Mouse (Mus musculus) myocyte (in vitro differentiated cells): ENCODE data around the gene Elmod3. TPM values are rescaled to one million over a fixed set of nuclear protein-coding genes. Genes with fewer than 3 reads are reported as not detected.
A peak's percentile ranks its signal among the peaks of the same experiment; 100 is the strongest.

Source experiments
- H3K27me3 ChIP-seq: one replicate; pipeline ENCODE4 v1.6.1; 2011; ENCODE audit not compliant: control insufficient read depth, insufficient read depth, insufficient read length
- H3K36me3 ChIP-seq: one replicate; pipeline ENCODE4 v1.6.1; 2011; ENCODE audit not compliant: control insufficient read depth, insufficient read depth
- H3K4me2 ChIP-seq: one replicate; pipeline ENCODE4 v1.6.1; 2011; ENCODE audit warnings: low read depth, control low read depth
- H3K4me3 ChIP-seq: one replicate; pipeline ENCODE4 v1.5.1; 2011; ENCODE audit warnings: mild to moderate bottlenecking, control low read depth, moderate library complexity
- H3K79me2 ChIP-seq: one replicate; pipeline ENCODE4 v1.6.1; 2011; ENCODE audit not compliant: control insufficient read depth, insufficient read depth
- H3ac ChIP-seq: one replicate; pipeline ENCODE4 v1.6.1; 2011; ENCODE audit not compliant: control insufficient read depth, insufficient read length
- CEBPB ChIP-seq: IDR thresholded peaks from 2 replicates; pipeline ENCODE4 v1.6.1; 2011; ENCODE audit warnings: mild to moderate bottlenecking, moderate library complexity; ENCODE audit not compliant: poor library complexity, insufficient read depth, severe bottlenecking
- E2F4 ChIP-seq: IDR thresholded peaks from one replicate; pipeline ENCODE4 v1.6.1; 2011; ENCODE audit warnings: mild to moderate bottlenecking, control low read depth, moderate library complexity; ENCODE audit not compliant: insufficient read depth
- MAX ChIP-seq: IDR thresholded peaks from one replicate; pipeline ENCODE4 v1.6.1; 2011; ENCODE audit warnings: low read depth, mild to moderate bottlenecking, control low read depth
- MYOD1 ChIP-seq, 3 experiments: IDR thresholded peaks; one replicate each; pipeline ENCODE4 v1.6.1; 2011; ENCODE audit warnings: control low read depth in 2 of 3, low read depth in 2 of 3, mild to moderate bottlenecking in 2 of 3, moderate library complexity in 1 of 3; ENCODE audit not compliant: insufficient read length in 2 of 3, control insufficient read depth in 1 of 3
- MYOG ChIP-seq, 3 experiments: IDR thresholded peaks; one replicate each; pipeline ENCODE4 v1.6.1; 2011; ENCODE audit warnings: control low read depth in 2 of 3, low read depth in 2 of 3, mild to moderate bottlenecking in 2 of 3; ENCODE audit not compliant: insufficient read length in 2 of 3, control insufficient read depth in 1 of 3, insufficient read depth in 1 of 3
- POLR2A ChIP-seq: IDR thresholded peaks from one replicate; pipeline ENCODE4 v1.6.1; 2011; ENCODE audit warnings: low read depth, mild to moderate bottlenecking, control low read depth, moderate library complexity; ENCODE audit not compliant: insufficient read length
- POLR2AphosphoS2 ChIP-seq: IDR thresholded peaks from one replicate; pipeline ENCODE4 v1.6.1; 2011; ENCODE audit warnings: low read depth, control low read depth; ENCODE audit not compliant: insufficient read length
- REST ChIP-seq: IDR thresholded peaks from one replicate; pipeline ENCODE4 v1.6.1; 2011; ENCODE audit warnings: mild to moderate bottlenecking, control low read depth, moderate library complexity; ENCODE audit not compliant: insufficient read depth, insufficient read length
- SRF ChIP-seq: IDR thresholded peaks from one replicate; pipeline ENCODE4 v1.6.1; 2011; ENCODE audit warnings: low read depth; ENCODE audit not compliant: control insufficient read depth, insufficient read length
- TCF12 ChIP-seq: IDR thresholded peaks from one replicate; pipeline ENCODE4 v1.6.1; 2011; ENCODE audit warnings: mild to moderate bottlenecking, control low read depth; ENCODE audit not compliant: poor library complexity, insufficient read depth, severe bottlenecking
- TCF3 ChIP-seq: IDR thresholded peaks from one replicate; pipeline ENCODE4 v1.6.1; 2011; ENCODE audit warnings: low read depth, control low read depth; ENCODE audit not compliant: insufficient read length
- USF1 ChIP-seq: IDR thresholded peaks from one replicate; pipeline ENCODE4 v1.6.1; 2011; ENCODE audit warnings: low read depth, mild to moderate bottlenecking, control low read depth, moderate library complexity
- polyA plus RNA-seq: library from polyadenylated mRNA; unstranded; fragments of >200 nt; fragmentation: generic; extraction: Trizol; gene quantifications from one replicate; pipeline ENCODE4 v1.2.1, GENCODE M21; 2012; ENCODE audit warnings: missing spikeins

Elmod3 gene
- polyA plus RNA-seq, 1 experiment = 6.4 TPM

GRCm38 (mm10) chr6:72600771-72601170, 2.6 kb upstream of the Elmod3 start:
- no peak overlapping the region for H3K4me3 ChIP-seq
- TF ChIP-seq MAX = no peak
- TF ChIP-seq USF1 = no peak
- TF ChIP-seq TCF12 = no peak
- no peak for TF ChIP-seq POLR2AphosphoS2
- TF ChIP-seq SRF = no peak
- no peak for TF ChIP-seq TCF3
- no peak for TF ChIP-seq E2F4
- no peak for TF ChIP-seq MYOD1 (IDR thresholded peaks at IDR 0.05; ENCODE audit: control insufficient read depth in 1 of 3, insufficient read length in 2 of 3, low read depth in 2 of 3)
- no peak for TF ChIP-seq POLR2A
- TF ChIP-seq CEBPB = no peak
- TF ChIP-seq MYOG (IDR thresholded peaks at IDR 0.05; ENCODE audit: control insufficient read depth in 1 of 3, insufficient read depth in 1 of 3, insufficient read length in 2 of 3, low read depth in 2 of 3) = no peak
- no peak for TF ChIP-seq REST
- H3ac ChIP-seq = no peak overlapping the region
- no peaks in the 10 kb centered on the region for H3K79me2 ChIP-seq
- H3K36me3 ChIP-seq = no peaks in the 10 kb centered on the region
- no peaks in the 10 kb centered on the region for H3K27me3 ChIP-seq
- H3K4me2 ChIP-seq = no peak overlapping the region

- Histone ChIP-seq H3K27me3 (no peaks in the 10 kb centered on the region), H3K79me2 (no peaks in the 10 kb centered on the region), H3K36me3 (no peaks in the 10 kb centered on the region), H3ac (no peak overlapping the region), H3K4me2 (no peak overlapping the region), H3K4me3 (no peak overlapping the region)
- TF ChIP-seq POLR2AphosphoS2 = no peak
- no peak for TF ChIP-seq TCF12
- no peak for TF ChIP-seq SRF
- no peak for TF ChIP-seq REST
- no peak for TF ChIP-seq MYOG (IDR thresholded peaks at IDR 0.05; ENCODE audit: control insufficient read depth in 1 of 3, insufficient read depth in 1 of 3, insufficient read length in 2 of 3, low read depth in 2 of 3)
- no peak for TF ChIP-seq MAX
- TF ChIP-seq MYOD1 (IDR thresholded peaks at IDR 0.05; ENCODE audit: control insufficient read depth in 1 of 3, insufficient read length in 2 of 3, low read depth in 2 of 3) = no peak
- no peak for TF ChIP-seq POLR2A
Observed at GRCm38 (mm10) chr6:72600216-72600615, 2.0 kb upstream of the Elmod3 start.

DNA sequence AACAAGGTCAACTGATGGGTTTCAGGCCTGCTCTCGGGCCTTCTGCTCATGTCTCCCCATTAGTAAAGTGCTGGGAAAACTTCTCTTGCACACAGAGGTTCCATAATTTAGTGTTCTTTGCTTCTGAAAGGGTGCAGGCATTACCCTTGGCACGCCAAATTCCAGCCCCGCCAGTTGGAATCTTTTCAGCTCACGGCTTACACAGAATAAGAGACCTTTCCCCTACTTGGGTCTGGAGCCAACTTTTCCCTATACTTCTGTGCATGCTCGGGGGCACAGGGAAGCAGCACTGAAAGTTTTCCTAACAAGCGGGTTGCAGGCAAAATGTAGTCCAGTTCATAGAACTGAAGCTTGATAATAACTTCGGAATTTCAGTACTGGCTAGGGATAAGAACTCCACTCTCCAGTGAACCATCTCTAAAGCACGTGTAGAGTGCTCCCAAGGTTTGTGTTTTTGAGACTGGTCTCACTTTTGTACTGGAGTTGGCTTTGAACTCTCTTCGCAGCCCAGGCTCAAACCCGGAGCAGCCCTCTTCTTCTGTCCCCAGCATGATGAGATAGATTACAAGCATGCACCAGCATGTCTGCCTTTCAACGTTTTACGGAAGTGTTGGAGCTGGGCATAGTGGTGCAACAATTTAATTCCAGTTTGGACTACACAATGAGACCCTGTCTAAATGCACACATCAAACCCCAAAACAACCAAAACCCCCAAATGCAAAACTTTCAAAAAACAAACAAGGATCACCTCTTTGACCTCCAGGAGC, 761 bp upstream of the Elmod3 start:
- Histone ChIP-seq H3K4me2 (peak overlapping the region; percentile 88), H3K79me2 (no peaks in the 10 kb centered on the region), H3K36me3 (no peaks in the 10 kb centered on the region), H3K27me3 (no peaks in the 10 kb centered on the region), H3ac (peak overlapping the region; percentile 65), H3K4me3 (peak overlapping the region; percentile 49)
- no peak for TF ChIP-seq POLR2AphosphoS2
- no peak for TF ChIP-seq CEBPB
- no peak for TF ChIP-seq REST
- no peak for TF ChIP-seq MYOD1 (IDR thresholded peaks at IDR 0.05; ENCODE audit: control insufficient read depth in 1 of 3, insufficient read length in 2 of 3, low read depth in 2 of 3)
- no peak for TF ChIP-seq TCF12
- no peak for TF ChIP-seq USF1
- TF ChIP-seq MAX = no peak
- TF ChIP-seq SRF = no peak
- TF ChIP-seq TCF3 = no peak
- TF ChIP-seq E2F4 = no peak
- no peak for TF ChIP-seq POLR2A
- no peak for TF ChIP-seq MYOG (IDR thresholded peaks at IDR 0.05; ENCODE audit: control insufficient read depth in 1 of 3, insufficient read depth in 1 of 3, insufficient read length in 2 of 3, low read depth in 2 of 3)

DNA sequence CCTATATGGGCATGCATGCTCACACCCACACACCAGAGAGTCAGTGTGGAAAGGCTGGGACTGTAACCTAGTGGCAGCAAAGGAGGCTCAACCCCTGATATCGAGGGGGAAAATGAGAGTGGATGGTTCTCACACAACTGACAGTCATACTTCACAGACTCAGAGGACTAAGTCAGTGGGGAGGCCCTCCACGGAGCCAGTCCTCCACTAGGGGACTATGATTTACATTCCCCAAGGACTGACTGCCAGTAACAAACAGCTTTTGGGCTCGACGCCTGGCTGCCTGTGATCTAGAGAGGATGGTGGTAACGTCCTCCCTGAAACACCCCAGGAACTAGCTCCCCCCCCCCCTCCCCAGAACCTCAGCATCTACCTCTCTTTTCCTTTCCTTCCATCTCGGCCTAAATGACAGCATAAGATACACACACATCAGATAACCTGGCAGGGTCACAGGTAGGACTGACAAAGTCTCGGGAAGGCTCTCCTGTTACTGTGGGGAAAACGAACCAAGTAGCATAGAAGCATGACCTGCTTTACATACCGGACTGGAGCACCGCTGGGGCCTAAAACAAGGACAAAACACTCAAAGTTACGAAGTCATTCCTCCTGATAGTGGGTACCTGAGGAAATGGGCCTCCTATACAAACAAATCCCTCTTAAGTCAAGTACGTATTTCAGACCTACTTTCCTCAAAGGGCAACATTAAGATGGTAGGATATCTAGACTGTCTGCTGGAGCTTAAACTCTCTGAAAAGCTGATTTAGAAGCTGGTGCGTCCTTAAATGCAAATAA, 934 bp downstream of the Elmod3 start:
- Histone ChIP-seq H3K79me2 (no peaks in the 10 kb centered on the region), H3K36me3 (no peaks in the 10 kb centered on the region), H3K27me3 (no peaks in the 10 kb centered on the region), H3K4me2 (peak overlapping the region; percentile 93), H3K4me3 (peak overlapping the region; percentile 49), H3ac (peak overlapping the region; percentile 65)
- TF ChIP-seq TCF3 (no peak), MYOD1 (IDR thresholded peaks at IDR 0.05; ENCODE audit: control insufficient read depth in 1 of 3, insufficient read length in 2 of 3, low read depth in 2 of 3) (no peak), MYOG (IDR thresholded peaks at IDR 0.05; ENCODE audit: control insufficient read depth in 1 of 3, insufficient read depth in 1 of 3, insufficient read length in 2 of 3, low read depth in 2 of 3) (no peak), SRF (no peak), MAX (no peak), REST (no peak), E2F4 (no peak), USF1 (no peak)

- Histone ChIP-seq H3K27me3 (no peaks in the 10 kb centered on the region), H3K4me2 (no peak overlapping the region), H3ac (no peak overlapping the region), H3K79me2 (no peaks in the 10 kb centered on the region), H3K4me3 (no peak overlapping the region), H3K36me3 (no peaks in the 10 kb centered on the region)
- no peak for TF ChIP-seq SRF
- no peak for TF ChIP-seq MAX
- TF ChIP-seq REST = no peak
- no peak for TF ChIP-seq MYOD1 (IDR thresholded peaks at IDR 0.05; ENCODE audit: control insufficient read depth in 1 of 3, insufficient read length in 2 of 3, low read depth in 2 of 3)
- TF ChIP-seq POLR2A = no peak
- no peak for TF ChIP-seq TCF12
- TF ChIP-seq USF1 = no peak
- no peak for TF ChIP-seq POLR2AphosphoS2
- TF ChIP-seq E2F4 = no peak
- TF ChIP-seq MYOG (IDR thresholded peaks at IDR 0.05; ENCODE audit: control insufficient read depth in 1 of 3, insufficient read depth in 1 of 3, insufficient read length in 2 of 3, low read depth in 2 of 3) = no peak
- TF ChIP-seq CEBPB = no peak
- no peak for TF ChIP-seq TCF3
Observed at GRCm38 (mm10) chr6:72593914-72594313, 4.3 kb downstream of the Elmod3 start.
